Mouse (Mus musculus): ENCODE measurements around the gene Ppfia1.

DNA sequence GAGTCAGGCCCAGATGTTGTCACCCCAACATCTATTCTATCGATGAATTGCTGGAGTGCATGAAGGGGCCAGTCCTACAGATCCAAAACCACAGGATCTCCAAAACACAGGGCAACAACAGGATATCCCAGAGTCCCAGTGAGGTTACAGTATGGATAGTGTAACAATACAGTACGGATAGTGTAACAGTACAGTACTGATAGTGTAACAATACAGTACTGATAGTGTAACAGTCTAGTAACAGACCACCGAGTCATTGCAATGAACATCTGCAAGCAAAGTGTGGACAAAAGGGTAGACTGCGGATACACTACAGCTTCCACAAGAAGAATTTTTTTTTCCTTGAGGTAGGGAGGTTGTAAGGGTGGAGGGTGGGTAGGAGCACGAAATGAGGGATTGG, 12.2 kb downstream of the Ppfia1 start:
- no peak for TF ChIP-seq CTCF (IDR thresholded peaks at IDR 0.05; ENCODE audit: borderline replicate concordance, insufficient read depth, low read depth, low read length)
- no peak for TF ChIP-seq POLR2A (IDR thresholded peaks at IDR 0.05; ENCODE audit: borderline replicate concordance, insufficient read depth, low read length)

All from cerebellum, adult 2 months (tissue).